Mouse (Mus musculus) midbrain, embryonic 14.5 days (tissue): Measurements from ENCODE around the gene Sfmbt2. TPM values are rescaled to one million over a fixed set of nuclear protein-coding genes. Genes with fewer than 3 reads are reported as not detected.

Experiments
- ATAC-seq: fragments of 200-750 bp; cut with Nextera tagmentation; 2 replicates; pipeline ENCODE4 v1.8.0; 2017; ENCODE audit warnings: moderate number of reproducible peaks, moderate library complexity; ENCODE audit not compliant: low FRiP score, low TSS enrichment
- DNase-seq: peaks from one replicate; pipeline ENCODE4 v3.0.0-alpha.2; 2015
- H3K27ac ChIP-seq: fragments of 300-500 bp; sonication (generic); replicated peaks from 2 replicates; pipeline ENCODE4 v1.5.1; 2014; ENCODE audit warnings: mild to moderate bottlenecking, low read depth, low read length, moderate library complexity
- H3K27me3 ChIP-seq: fragments of 300-500 bp; sonication (generic); 2 replicates; pipeline ENCODE4 v1.6.1; 2014; ENCODE audit warnings: low read length, control low read depth, mixed read lengths; ENCODE audit not compliant: control insufficient read depth, insufficient read depth
- H3K36me3 ChIP-seq: fragments of 300-500 bp; sonication (generic); 2 replicates; pipeline ENCODE4 v1.6.1; 2014; ENCODE audit warnings: low read length, control low read depth; ENCODE audit not compliant: control insufficient read depth, insufficient read depth
- H3K4me1 ChIP-seq: fragments of 300-500 bp; sonication (generic); 2 replicates; pipeline ENCODE4 v1.6.1; 2014; ENCODE audit warnings: mild to moderate bottlenecking, antibody characterized with exemption, low read length, control low read depth; ENCODE audit not compliant: control insufficient read depth, insufficient read depth
- H3K4me2 ChIP-seq: fragments of 300-500 bp; sonication (generic); 2 replicates; pipeline ENCODE4 v1.6.1; 2014; ENCODE audit warnings: mild to moderate bottlenecking, low read length, moderate library complexity
- H3K4me3 ChIP-seq: fragments of 300-500 bp; sonication (generic); replicated peaks from 2 replicates; pipeline ENCODE4 v1.5.1; 2014; ENCODE audit warnings: low read depth, low read length
- H3K9ac ChIP-seq: fragments of 300-500 bp; sonication (generic); replicated peaks from 2 replicates; pipeline ENCODE4 v1.6.1; 2014; ENCODE audit warnings: mild to moderate bottlenecking, low read length, moderate library complexity
- H3K9me3 ChIP-seq: fragments of 300-500 bp; sonication (generic); 2 replicates; pipeline ENCODE4 v1.6.1; 2016; ENCODE audit warnings: low read length, control low read depth, mixed read lengths; ENCODE audit not compliant: control insufficient read depth
- WGBS: fragments of 180-500 bp; shearing (Covaris S2); extraction: QIAGEN DNeasy Blood & Tissue Kit; methylation state at CpG from one replicate; pipeline ENCODE4 v1.1.7; 2014; 5-methylcytosine and 5-hydroxymethylcytosine counted together
- microRNA counts: library from miRNA; unstranded; fragments of <30 nt; microRNA quantifications from one replicate; lab custom pipeline; 2016
- microRNA-seq: library from miRNA; unstranded; fragments of <30 nt; microRNA quantifications from one replicate; pipeline ENCODE4, GENCODE M21; 2016
- polyA plus RNA-seq: library from polyadenylated mRNA; unstranded; fragments of >200 nt; fragmentation: Nextera tagmentation; extraction: Ambion mirVana; gene quantifications from 2 replicates; pipeline ENCODE4 v1.2.1, GENCODE M21; 2014

The Sfmbt2 gene
- polyA plus RNA-seq, 1 experiment from 2014 or later, result 4.2 TPM

GRCm38 (mm10) chr2:10615500-10615899, 245.2 kb downstream of the Sfmbt2 start:
- H3K9ac ChIP-seq, result no peak overlapping the region
- ATAC-seq, result no peak
- no peak for DNase-seq
- H3K9me3 ChIP-seq, result no peaks in the 10 kb centered on the region
- WGBS, result 82% methylated on average over 2 of the region's 2 CpGs
- no peak overlapping the region for H3K4me3 ChIP-seq
- no peak overlapping the region for H3K27ac ChIP-seq
- no peaks in the 10 kb centered on the region for H3K36me3 ChIP-seq
- no peaks in the 10 kb centered on the region for H3K4me1 ChIP-seq
- H3K27me3 ChIP-seq, result no peaks in the 10 kb centered on the region
- no peak overlapping the region for H3K4me2 ChIP-seq

MicroRNA genes within 50 kb of the gene (microRNA counts, 519-probe panel; counts per million panel counts)
- not detected for microRNA mmu-miR-297a+mmu-miR-466f+mmu-miR-669b (lab: Ali Mortazavi, UCI)
- microRNA mmu-miR-297b-3p (lab: Ali Mortazavi, UCI), result not detected
- microRNA mmu-miR-297b-5p (lab: Ali Mortazavi, UCI), result not detected
- 2,898 counts per million, percentile 11 among the panel's probes with 10 or more counts for microRNA mmu-miR-297c (lab: Ali Mortazavi, UCI)
- microRNA mmu-miR-466a-3p+mmu-miR-466b-3-3p (lab: Ali Mortazavi, UCI), result 4,398 counts per million, percentile 33 among the panel's probes with 10 or more counts
- not detected for microRNA mmu-miR-466a-5p+mmu-miR-466e-5p (lab: Ali Mortazavi, UCI)
- not detected for microRNA mmu-miR-466c-5p (lab: Ali Mortazavi, UCI)
- microRNA mmu-miR-466d-3p (lab: Ali Mortazavi, UCI), result not detected
- microRNA mmu-miR-466d-5p (lab: Ali Mortazavi, UCI), result not detected
- not detected for microRNA mmu-miR-466f-5p (lab: Ali Mortazavi, UCI)
- microRNA mmu-miR-466g (lab: Ali Mortazavi, UCI), result 4,330 counts per million, percentile 31 among the panel's probes with 10 or more counts
- microRNA mmu-miR-466h (lab: Ali Mortazavi, UCI), result not detected
- not detected for microRNA mmu-miR-466l (lab: Ali Mortazavi, UCI)
- 2,300 counts per million, percentile 6 among the panel's probes with 10 or more counts for microRNA mmu-miR-467a (lab: Ali Mortazavi, UCI)
- microRNA mmu-miR-467b (lab: Ali Mortazavi, UCI), result not detected
- 1,286 counts per million, percentile 3 among the panel's probes with 10 or more counts for microRNA mmu-miR-467c (lab: Ali Mortazavi, UCI)
- microRNA mmu-miR-467d (lab: Ali Mortazavi, UCI), result not detected
- microRNA mmu-miR-467e (lab: Ali Mortazavi, UCI), result not detected
- 3,665 counts per million, percentile 18 among the panel's probes with 10 or more counts for microRNA mmu-miR-669a (lab: Ali Mortazavi, UCI)
- not detected for microRNA mmu-miR-669e (lab: Ali Mortazavi, UCI)
- microRNA mmu-miR-669f (lab: Ali Mortazavi, UCI), result 5,368 counts per million, percentile 58 among the panel's probes with 10 or more counts
- not detected for microRNA mmu-miR-669g (lab: Ali Mortazavi, UCI)
- microRNA mmu-miR-669h-5p (lab: Ali Mortazavi, UCI), result not detected
- not detected for microRNA mmu-miR-669i (lab: Ali Mortazavi, UCI)
- microRNA mmu-miR-669j (lab: Ali Mortazavi, UCI), result not detected
- not detected for microRNA mmu-miR-669m (lab: Ali Mortazavi, UCI)
- microRNA mmu-miR-669o (lab: Ali Mortazavi, UCI), result not detected

Small RNAs within 50 kb of the gene (microRNA-seq; reads per million reads assigned to microRNA genes)
- gene Gm22051, result not detected
- gene Gm22072, result 0.73 reads per million
- gene Gm22091, result not detected
- gene Gm22166, result not detected
- gene Gm22239, result 0.44 reads per million
- gene Gm22626, result not detected
- not detected for gene Gm22635
- not detected for gene Gm22677
- gene Gm22678, result not detected
- gene Gm22775, result not detected
- 0.88 reads per million for gene Gm22925
- not detected for gene Gm23108
- not detected for gene Gm23288
- not detected for gene Gm23542
- gene Gm23569, result not detected
- not detected for gene Gm23571
- not detected for gene Gm23578
- gene Gm23651, result not detected
- gene Gm23988, result not detected
- gene Gm24028, result not detected
- not detected for gene Gm24167
- gene Gm24315, result not detected
- not detected for gene Gm24342
- gene Gm24488, result not detected
- gene Gm24640, result not detected
- not detected for gene Gm24673
- not detected for gene Gm24761
- not detected for gene Gm24806
- not detected for gene Gm25022
- gene Gm25158, result not detected
- 0.88 reads per million for gene Gm25263
- gene Gm25285, result not detected
- not detected for gene Gm25316
- gene Gm25451, result not detected
- not detected for gene Gm25673
- gene Gm25680, result not detected
- gene Gm25701, result not detected
- not detected for gene Gm25753
- not detected for gene Gm25943
- gene Gm26060, result not detected
- not detected for gene Gm26073
- not detected for gene Gm26092
- not detected for gene Gm26156
- not detected for gene Gm26229
- not detected for gene Gm26398
- not detected for gene Gm26426
- not detected for gene Gm26431
- not detected for gene Gm26491
- gene Mir297a-2, result 2.8 reads per million, percentile 19 among the genes with 10 or more reads in this experiment
- not detected for gene Mir297a-3
- gene Mir297a-4, result not detected
- gene Mir297b, result not detected
- gene Mir297c, result not detected
- gene Mir466, result 0.73 reads per million
- gene Mir466b-1, result not detected
- not detected for gene Mir466b-2
- 0.44 reads per million for gene Mir466b-3
- gene Mir466b-4, result not detected
- not detected for gene Mir466b-5
- not detected for gene Mir466b-6
- not detected for gene Mir466b-7
- gene Mir466b-8, result not detected
- not detected for gene Mir466c-1
- not detected for gene Mir466c-2
- not detected for gene Mir466d
- gene Mir466e, result not detected
- not detected for gene Mir466f-1
- not detected for gene Mir466f-2
- gene Mir466f-3, result not detected
- not detected for gene Mir466g
- not detected for gene Mir466h
- not detected for gene Mir466l
- gene Mir466m, result not detected
- 20.0 reads per million, percentile 40 among the genes with 10 or more reads in this experiment for gene Mir466n
- gene Mir466o, result not detected
- gene Mir466p, result not detected
- not detected for gene Mir467a-1
- gene Mir467a-10, result not detected
- gene Mir467a-2, result not detected
- gene Mir467a-3, result not detected
- gene Mir467a-4, result not detected
- not detected for gene Mir467a-5
- not detected for gene Mir467a-6
- gene Mir467a-7, result not detected
- gene Mir467a-8, result not detected
- gene Mir467a-9, result not detected
- not detected for gene Mir467b
- gene Mir467c, result 1,051 reads per million, percentile 82 among the genes with 10 or more reads in this experiment
- gene Mir467d, result 1,783 reads per million, percentile 85 among the genes with 10 or more reads in this experiment
- 1,321 reads per million, percentile 83 among the genes with 10 or more reads in this experiment for gene Mir467e
- gene Mir669a-1, result not detected
- gene Mir669a-10, result not detected
- not detected for gene Mir669a-11
- not detected for gene Mir669a-12
- not detected for gene Mir669a-2
- gene Mir669a-3, result not detected
- gene Mir669a-4, result not detected
- not detected for gene Mir669a-5
- gene Mir669a-6, result not detected
- gene Mir669a-7, result not detected
- not detected for gene Mir669a-8
- gene Mir669a-9, result not detected
- not detected for gene Mir669b
- gene Mir669c, result 121 reads per million, percentile 59 among the genes with 10 or more reads in this experiment
- gene Mir669d, result not detected
- gene Mir669d-2, result not detected
- gene Mir669e, result 37.9 reads per million, percentile 46 among the genes with 10 or more reads in this experiment
- gene Mir669f, result 0.88 reads per million
- gene Mir669g, result not detected
- 10.0 reads per million, percentile 34 among the genes with 10 or more reads in this experiment for gene Mir669h
- gene Mir669i, result not detected
- gene Mir669j, result not detected
- not detected for gene Mir669k
- gene Mir669l, result 380 reads per million, percentile 69 among the genes with 10 or more reads in this experiment
- gene Mir669m-1, result not detected
- not detected for gene Mir669m-2
- 451 reads per million, percentile 72 among the genes with 10 or more reads in this experiment for gene Mir669o
- gene Mir669p-1, result not detected
- gene Mir669p-2, result not detected

Other genes with a start within 250 kb of the Sfmbt2 start
- gene Itih2, start 239.1 kb upstream of the Sfmbt2 start, polyA plus RNA-seq, result 1.1 TPM in 1 of 2 replicates, not detected in the other
- gene Itih5, start 216.9 kb upstream of the Sfmbt2 start, polyA plus RNA-seq, result 1.3 and 7.7 TPM in 2 replicates